Mouse (Mus musculus): ENCODE results near the gene Dlx4. TPM values are rescaled to one million over a fixed set of nuclear protein-coding genes. Genes with fewer than 3 reads are reported as not detected.

Dlx4 gene
- polyA plus RNA-seq (2012; rRNA removed; ENCODE audit: low replicate concordance), result not detected in 2 replicates

GRCm38 (mm10) chr11:95145851-95146403, at the start of gene Dlx4:
Gene Dlx4 (minus strand): TSS chr11:95146263.

GRCm38 (mm10) chr11:95119990-95120632, 26.0 kb downstream of the Dlx4 start, which contains the start of gene Dlx3:
Gene Dlx3 (plus strand): TSS chr11:95120119.

Other genes starting within 250 kb of the Dlx4 start
- 29.4 and 31.3 TPM in 2 replicates for gene Col1a1, start 210.0 kb downstream of the Dlx4 start, polyA plus RNA-seq (2012; rRNA removed; ENCODE audit: low replicate concordance)
- gene Hils1, start 178.7 kb downstream of the Dlx4 start, polyA plus RNA-seq (2012; rRNA removed; ENCODE audit: low replicate concordance), result not detected in 2 replicates
- 1.7 and 4.3 TPM in 2 replicates for gene Sgca, start 169.9 kb downstream of the Dlx4 start, polyA plus RNA-seq (2012; rRNA removed; ENCODE audit: low replicate concordance)
- 18.7 and 35.2 TPM in 2 replicates for gene Ppp1r9b, start 155.2 kb downstream of the Dlx4 start, polyA plus RNA-seq (2012; rRNA removed; ENCODE audit: low replicate concordance)
- 6.2 and 10.3 TPM in 2 replicates for gene Samd14, start 136.4 kb downstream of the Dlx4 start, polyA plus RNA-seq (2012; rRNA removed; ENCODE audit: low replicate concordance)
- gene Pdk2, start 104.9 kb downstream of the Dlx4 start, polyA plus RNA-seq (2012; rRNA removed; ENCODE audit: low replicate concordance), result 100 and 190 TPM in 2 replicates
- gene Itga3, start 69.5 kb downstream of the Dlx4 start, polyA plus RNA-seq (2012; rRNA removed; ENCODE audit: low replicate concordance), result 87.6 and 115 TPM in 2 replicates
- 0.07 and 0.18 TPM in 2 replicates for gene Dlx3, start 26.1 kb downstream of the Dlx4 start, polyA plus RNA-seq (2012; rRNA removed; ENCODE audit: low replicate concordance)
- gene Tac4, start 115.3 kb upstream of the Dlx4 start, polyA plus RNA-seq (2012; rRNA removed; ENCODE audit: low replicate concordance), result 0.09 TPM in 1 of 2 replicates, not detected in the other
- 14.3 and 17.1 TPM in 2 replicates for gene Kat7, start 164.0 kb upstream of the Dlx4 start, polyA plus RNA-seq (2012; rRNA removed; ENCODE audit: low replicate concordance)
- gene Fam117a, start 190.8 kb upstream of the Dlx4 start, polyA plus RNA-seq (2012; rRNA removed; ENCODE audit: low replicate concordance), result 16.6 and 17.2 TPM in 2 replicates
- gene Slc35b1, start 238.4 kb upstream of the Dlx4 start, polyA plus RNA-seq (2012; rRNA removed; ENCODE audit: low replicate concordance), result 101 and 183 TPM in 2 replicates